Mouse (Mus musculus) macrophage (primary cell): ENCODE measurements around the gene Calr. TPM values are rescaled to one million over a fixed set of nuclear protein-coding genes. Genes with fewer than 3 reads are reported as not detected.

ENCODE experiments used
- H3K27ac ChIP-seq: fragments of 350-480 bp; formaldehyde crosslinking; 2 replicates; pipeline ENCODE4 v1.9.0; 2021
- H3K36me3 ChIP-seq: fragments of 350-480 bp; formaldehyde crosslinking; 2 replicates; pipeline ENCODE4 v1.9.0; 2021; ENCODE audit errors: inconsistent target
- H3K4me3 ChIP-seq: fragments of 350-480 bp; formaldehyde crosslinking; 2 replicates; pipeline ENCODE4 v1.9.0; 2021; ENCODE audit errors: inconsistent target
- H3K79me2 ChIP-seq: fragments of 350-480 bp; formaldehyde crosslinking; 2 replicates; pipeline ENCODE4 v1.9.0; 2021; ENCODE audit errors: inconsistent target
- WGBS: methylation state at CpG from one replicate; pipeline ENCODE4 v1.1.7; 2026; ENCODE audit warnings: inconsistent platforms; ENCODE audit not compliant: missing documents; 5-methylcytosine and 5-hydroxymethylcytosine counted together
- polyA plus RNA-seq: library from polyadenylated mRNA; stranded (reverse); fragments of 250-400 nt; gene quantifications from 3 replicates; pipeline ENCODE4 v1.2.4, GENCODE M21; 2018; ENCODE audit warnings: inconsistent platforms
- total RNA-seq, 78 experiments: library from RNA; depleted of rRNA; stranded (reverse); fragments of 250-400 nt; gene quantifications; 1 replicate in 9 of 78; 2 replicates in 24 of 78; 3 replicates in 43 of 78; 4 replicates in 2 of 78; pipeline ENCODE4 v1.2.4; 2018; ENCODE audit warnings: inconsistent platforms in 56 of 78

The Calr gene
- 100 to 1,000 TPM in 22 of 26 experiments, 10 to 100 TPM in 4; 65.1 to 425 (median 153) TPM for total RNA-seq (2018; cell fraction: chromatin; rRNA removed)
- total RNA-seq (2018; cell fraction: cytosol; rRNA removed): 1,000 to 10,000 TPM in 3 of 26 experiments, 100 to 1,000 TPM in 23; 515 to 1,040 (median 830) TPM
- 1,000 to 10,000 TPM in 8 of 26 experiments, 100 to 1,000 TPM in 18; 204 to 1,692 (median 893) TPM for total RNA-seq (2018; cell fraction: nucleus; rRNA removed)
- polyA plus RNA-seq: 836 to 3,382 TPM (median 1,154 TPM) in 3 replicates

- Histone ChIP-seq H3K4me3 (peak within 1 kb of the TSS; percentile 85), H3K36me3 (peaks cover 30% of the 10 kb centered on the region), H3K79me2 (peaks cover 34% of the 10 kb centered on the region), H3K27ac (peak within 1 kb of the TSS; percentile 89)
- WGBS: under 1% methylated on average over 52 of the region's 55 CpGs
These were observed at the start of gene Calr for GRCm38 (mm10) chr8:84846722-84847572. TSS of gene Calr (minus strand) at chr8:84846934.

- H3K4me3 ChIP-seq: no peak overlapping the region
- H3K79me2 ChIP-seq: no peaks in the 10 kb centered on the region
- WGBS: 74% methylated on average over 5 of the region's 5 CpGs
- H3K27ac ChIP-seq: no peak overlapping the region
- H3K36me3 ChIP-seq: no peaks in the 10 kb centered on the region
These were observed 49.2 kb upstream of the Calr start for GRCm38 (mm10) chr8:84895963-84896362.

- Histone ChIP-seq H3K4me3 (peak within 1 kb of the TSS; percentile 52), H3K79me2 (no peaks in the 10 kb centered on the region), H3K36me3 (no peaks in the 10 kb centered on the region), H3K27ac (no peak within 1 kb of the TSS)
- 1% methylated on average over 10 of the region's 11 CpGs for WGBS
These were observed 47.0 kb upstream of the Calr start, which contains the start of gene Gcdh for GRCm38 (mm10) chr8:84893709-84894134. TSS of gene Gcdh (minus strand) at chr8:84893921.

- H3K4me3 ChIP-seq: peak overlapping the region; percentile 52
- no peaks in the 10 kb centered on the region for H3K79me2 ChIP-seq
- WGBS: 18% methylated on average over 31 of the region's 31 CpGs
- no peak overlapping the region for H3K27ac ChIP-seq
- peaks cover 2% of the 10 kb centered on the region; the same call in 1 of the 2 replicates for H3K36me3 ChIP-seq
These were observed 46.4 kb upstream of the Calr start for GRCm38 (mm10) chr8:84892993-84893708.

GRCm38 (mm10) chr8:84889141-84889540 lies 42.4 kb upstream of the Calr start:
- 92% methylated on average over 1 of the region's 1 CpGs for WGBS
- H3K36me3 ChIP-seq: peaks cover 16% of the 10 kb centered on the region
- no peaks in the 10 kb centered on the region for H3K79me2 ChIP-seq
- H3K27ac ChIP-seq: no peak overlapping the region
- no peak overlapping the region for H3K4me3 ChIP-seq

- H3K4me3 ChIP-seq: no peak overlapping the region
- H3K79me2 ChIP-seq: no peaks in the 10 kb centered on the region
- no peak overlapping the region for H3K27ac ChIP-seq
- 100% methylated on average over 3 of the region's 3 CpGs for WGBS
- peaks cover 16% of the 10 kb centered on the region for H3K36me3 ChIP-seq
These were observed 41.5 kb upstream of the Calr start for GRCm38 (mm10) chr8:84888280-84888679.

GRCm38 (mm10) chr8:84884728-84885127 lies 38.0 kb upstream of the Calr start:
- WGBS: 91% methylated on average over 4 of the region's 4 CpGs
- H3K36me3 ChIP-seq: peaks cover 16% of the 10 kb centered on the region
- no peak overlapping the region for H3K27ac ChIP-seq

GRCm38 (mm10) chr8:84878915-84879314 lies 32.2 kb upstream of the Calr start:
- WGBS: 80% methylated on average over 1 of the region's 1 CpGs
- H3K4me3 ChIP-seq: no peak overlapping the region
- no peak overlapping the region for H3K27ac ChIP-seq
- no peaks in the 10 kb centered on the region for H3K79me2 ChIP-seq
- no peaks in the 10 kb centered on the region for H3K36me3 ChIP-seq

More at GRCm38 (mm10) chr8:84884728-84885127, 38.0 kb upstream of the Calr start:
- Histone ChIP-seq H3K4me3 (no peak overlapping the region), H3K79me2 (no peaks in the 10 kb centered on the region)

- Histone ChIP-seq H3K4me3 (no peak overlapping the region), H3K79me2 (no peaks in the 10 kb centered on the region), H3K36me3 (no peaks in the 10 kb centered on the region), H3K27ac (no peak overlapping the region)
- WGBS: 94% methylated on average over 3 of the region's 3 CpGs
These were observed 30.7 kb upstream of the Calr start for GRCm38 (mm10) chr8:84877297-84878035.

GRCm38 (mm10) chr8:84874339-84874738 lies 27.6 kb upstream of the Calr start:
- Histone ChIP-seq H3K27ac (no peak overlapping the region), H3K4me3 (no peak overlapping the region), H3K36me3 (no peaks in the 10 kb centered on the region), H3K79me2 (no peaks in the 10 kb centered on the region)
- WGBS: 75% methylated on average over 3 of the region's 3 CpGs

GRCm38 (mm10) chr8:84873016-84873415 lies 26.3 kb upstream of the Calr start:
- Histone ChIP-seq H3K27ac (no peak overlapping the region), H3K4me3 (no peak overlapping the region; the same call in 1 of the 2 replicates), H3K36me3 (peaks cover 13% of the 10 kb centered on the region), H3K79me2 (no peaks in the 10 kb centered on the region)
- WGBS: 91% methylated on average over 4 of the region's 4 CpGs

- 6% methylated on average over 54 of the region's 54 CpGs for WGBS
- Histone ChIP-seq H3K27ac (no peak overlapping the region), H3K4me3 (peak overlapping the region; percentile 11; the same call in 1 of the 2 replicates), H3K79me2 (no peaks in the 10 kb centered on the region), H3K36me3 (peaks cover 19% of the 10 kb centered on the region)
These were observed 25.7 kb upstream of the Calr start for GRCm38 (mm10) chr8:84872309-84872965.

- H3K27ac ChIP-seq: peak within 1 kb of the TSS; percentile 15; the same call in 1 of the 2 replicates
- peaks cover 27% of the 10 kb centered on the region for H3K36me3 ChIP-seq
- H3K79me2 ChIP-seq: no peaks in the 10 kb centered on the region
- H3K4me3 ChIP-seq: peak within 1 kb of the TSS; percentile 27
- WGBS: 4% methylated on average over 39 of the region's 46 CpGs
These were observed 24.9 kb upstream of the Calr start, which contains the start of gene Syce2 for GRCm38 (mm10) chr8:84871376-84872308. TSS of gene Syce2 (plus strand) at chr8:84872111.
